Mouse (Mus musculus): ENCODE measurements at regions not wholly inside any gene's neighbourhood (a gene's known extent, or its start where the extent isn't known, plus 50 kb on each side); places are given as distances from the start of the nearest gene placed in this dataset.
A peak's percentile ranks its signal among the peaks of the same experiment; 100 is the strongest.

- Histone ChIP-seq H3K27ac (replicated peaks; ENCODE audit: low read depth, low read length) (peak overlapping the region; percentile 38; the same call in 1 of the 2 replicates), H3K4me2 (ENCODE audit: low read depth, severe bottlenecking) (no peak overlapping the region), H3K9ac (ENCODE audit: low read length) (no peak overlapping the region), H3K27me3 (ENCODE audit: control insufficient read depth, insufficient read depth, low read length) (0 out of 2 replicates have a peak, but pooled peaks cover 3% of the 10 kb centered on the region), H3K4me1 (ENCODE audit: control insufficient read depth, insufficient read depth, low read length) (peaks cover 40% of the 10 kb centered on the region), H3K9me3 (ENCODE audit: control insufficient read depth, low read length) (no peaks in the 10 kb centered on the region), H3K36me3 (ENCODE audit: control insufficient read depth, insufficient read depth, low read length) (no peaks in the 10 kb centered on the region), H3K4me3 (ENCODE audit: low read depth, low read length) (no peak overlapping the region)
- WGBS, result 47% methylated on average over 12 of the region's 12 CpGs
- ATAC-seq (ENCODE audit: insufficient number of reproducible peaks, low FRiP score, low TSS enrichment, low read depth) (peak; percentile 59; the same call in 1 of the 2 replicates), DNase-seq (ENCODE audit: low spot score) (no peak)
Measured at GRCm38 (mm10) chr6:50821401-50822235, 167.4 kb upstream of the Npvf start.

GRCm38 (mm10) chr6:50822236-50823151, 168.3 kb upstream of the Npvf start:
- Histone ChIP-seq H3K4me2 (ENCODE audit: low read depth, severe bottlenecking) (no peak overlapping the region), H3K4me1 (ENCODE audit: control insufficient read depth, insufficient read depth, low read length) (peaks cover 40% of the 10 kb centered on the region), H3K4me3 (ENCODE audit: low read depth, low read length) (no peak overlapping the region), H3K27me3 (ENCODE audit: control insufficient read depth, insufficient read depth, low read length) (0 out of 2 replicates have a peak, but pooled peaks cover 3% of the 10 kb centered on the region), H3K9ac (ENCODE audit: low read length) (no peak overlapping the region), H3K9me3 (ENCODE audit: control insufficient read depth, low read length) (no peaks in the 10 kb centered on the region), H3K27ac (replicated peaks; ENCODE audit: low read depth, low read length) (peak overlapping the region; percentile 38; the same call in 1 of the 2 replicates), H3K36me3 (ENCODE audit: control insufficient read depth, insufficient read depth, low read length) (no peaks in the 10 kb centered on the region)
- WGBS, result 35% methylated on average over 18 of the region's 18 CpGs
- ATAC-seq (ENCODE audit: insufficient number of reproducible peaks, low FRiP score, low TSS enrichment, low read depth) (no peak), DNase-seq (ENCODE audit: low spot score) (no peak)

- H3K4me2 ChIP-seq (ENCODE audit: low read depth, severe bottlenecking), result no peak overlapping the region
- H3K36me3 ChIP-seq (ENCODE audit: control insufficient read depth, insufficient read depth, low read length), result no peaks in the 10 kb centered on the region
- H3K9ac ChIP-seq (ENCODE audit: low read length), result no peak overlapping the region
- H3K27me3 ChIP-seq (ENCODE audit: control insufficient read depth, insufficient read depth, low read length), result 0 out of 2 replicates have a peak, but pooled peaks cover 3% of the 10 kb centered on the region
- ATAC-seq (ENCODE audit: insufficient number of reproducible peaks, low FRiP score, low TSS enrichment, low read depth) (no peak), DNase-seq (ENCODE audit: low spot score) (no peak)
- peaks cover 40% of the 10 kb centered on the region for H3K4me1 ChIP-seq (ENCODE audit: control insufficient read depth, insufficient read depth, low read length)
- H3K9me3 ChIP-seq (ENCODE audit: control insufficient read depth, low read length), result no peaks in the 10 kb centered on the region
- H3K4me3 ChIP-seq (ENCODE audit: low read depth, low read length), result no peak overlapping the region
- 13% methylated on average over 17 of the region's 18 CpGs for WGBS
- no peak overlapping the region for H3K27ac ChIP-seq (replicated peaks; ENCODE audit: low read depth, low read length)
Measured at GRCm38 (mm10) chr6:50823220-50823910, 169.1 kb upstream of the Npvf start.

- Histone ChIP-seq H3K36me3 (ENCODE audit: control insufficient read depth, insufficient read depth, low read length) (no peaks in the 10 kb centered on the region), H3K9me3 (ENCODE audit: control insufficient read depth, low read length) (no peaks in the 10 kb centered on the region), H3K27me3 (ENCODE audit: control insufficient read depth, insufficient read depth, low read length) (0 out of 2 replicates have a peak, but pooled peaks cover 3% of the 10 kb centered on the region), H3K4me3 (ENCODE audit: low read depth, low read length) (no peak overlapping the region), H3K4me2 (ENCODE audit: low read depth, severe bottlenecking) (no peak overlapping the region), H3K9ac (ENCODE audit: low read length) (no peak overlapping the region), H3K4me1 (ENCODE audit: control insufficient read depth, insufficient read depth, low read length) (peaks cover 31% of the 10 kb centered on the region), H3K27ac (replicated peaks; ENCODE audit: low read depth, low read length) (no peak overlapping the region)
- no peak for ATAC-seq (ENCODE audit: insufficient number of reproducible peaks, low FRiP score, low TSS enrichment, low read depth)
- no peak for DNase-seq (ENCODE audit: low spot score)
- 56% methylated on average over 4 of the region's 4 CpGs for WGBS
Measured at GRCm38 (mm10) chr6:50824466-50824865, 170.2 kb upstream of the Npvf start.

GRCm38 (mm10) chr6:50831725-50832124, 177.5 kb upstream of the Npvf start:
- Histone ChIP-seq H3K27me3 (ENCODE audit: control insufficient read depth, insufficient read depth, low read length) (no peaks in the 10 kb centered on the region), H3K36me3 (ENCODE audit: control insufficient read depth, insufficient read depth, low read length) (no peaks in the 10 kb centered on the region), H3K9me3 (ENCODE audit: control insufficient read depth, low read length) (no peaks in the 10 kb centered on the region), H3K4me3 (ENCODE audit: low read depth, low read length) (no peak overlapping the region), H3K4me2 (ENCODE audit: low read depth, severe bottlenecking) (no peak overlapping the region), H3K27ac (replicated peaks; ENCODE audit: low read depth, low read length) (no peak overlapping the region), H3K9ac (ENCODE audit: low read length) (no peak overlapping the region), H3K4me1 (ENCODE audit: control insufficient read depth, insufficient read depth, low read length) (no peaks in the 10 kb centered on the region)
- ATAC-seq (ENCODE audit: insufficient number of reproducible peaks, low FRiP score, low TSS enrichment, low read depth), result no peak
- WGBS, result 57% methylated on average over 5 of the region's 5 CpGs
- DNase-seq (ENCODE audit: low spot score), result no peak

GRCm38 (mm10) chr6:50835997-50836625, 181.9 kb upstream of the Npvf start:
- Histone ChIP-seq H3K4me2 (ENCODE audit: low read depth, severe bottlenecking) (no peak overlapping the region), H3K9ac (ENCODE audit: low read length) (no peak overlapping the region), H3K4me1 (ENCODE audit: control insufficient read depth, insufficient read depth, low read length) (no peaks in the 10 kb centered on the region), H3K27me3 (ENCODE audit: control insufficient read depth, insufficient read depth, low read length) (no peaks in the 10 kb centered on the region), H3K27ac (replicated peaks; ENCODE audit: low read depth, low read length) (no peak overlapping the region), H3K9me3 (ENCODE audit: control insufficient read depth, low read length) (no peaks in the 10 kb centered on the region), H3K4me3 (ENCODE audit: low read depth, low read length) (no peak overlapping the region), H3K36me3 (ENCODE audit: control insufficient read depth, insufficient read depth, low read length) (no peaks in the 10 kb centered on the region)
- no peak for ATAC-seq (ENCODE audit: insufficient number of reproducible peaks, low FRiP score, low TSS enrichment, low read depth)
- DNase-seq (ENCODE audit: low spot score), result peak; percentile 33
- 64% methylated on average over 6 of the region's 6 CpGs for WGBS

- H3K27ac ChIP-seq (replicated peaks; ENCODE audit: low read depth, low read length), result no peak overlapping the region
- DNase-seq (ENCODE audit: low spot score) (no peak), ATAC-seq (ENCODE audit: insufficient number of reproducible peaks, low FRiP score, low TSS enrichment, low read depth) (no peak)
- H3K4me2 ChIP-seq (ENCODE audit: low read depth, severe bottlenecking), result no peak overlapping the region
- H3K4me3 ChIP-seq (ENCODE audit: low read depth, low read length), result no peak overlapping the region
- H3K36me3 ChIP-seq (ENCODE audit: control insufficient read depth, insufficient read depth, low read length), result no peaks in the 10 kb centered on the region
- no peaks in the 10 kb centered on the region for H3K9me3 ChIP-seq (ENCODE audit: control insufficient read depth, low read length)
- WGBS, result 76% methylated on average over 9 of the region's 9 CpGs
- no peaks in the 10 kb centered on the region for H3K27me3 ChIP-seq (ENCODE audit: control insufficient read depth, insufficient read depth, low read length)
- no peaks in the 10 kb centered on the region for H3K4me1 ChIP-seq (ENCODE audit: control insufficient read depth, insufficient read depth, low read length)
- no peak overlapping the region for H3K9ac ChIP-seq (ENCODE audit: low read length)
Measured at GRCm38 (mm10) chr6:50840826-50841225, 186.6 kb upstream of the Npvf start.
